Mouse (Mus musculus) layer of hippocampus, adult 18-20 months (tissue): Measurements from ENCODE around the gene Ldb2. TPM values are rescaled to one million over a fixed set of nuclear protein-coding genes. Genes with fewer than 3 reads are reported as not detected.

Source experiments
- DNase-seq, 2 experiments: peaks; one replicate each; pipeline ENCODE4 v3.0.0; 2022; ENCODE audit warnings: low spot score in 2 of 2
- long read RNA-seq: library from polyadenylated mRNA; stranded (forward); transcript quantifications from one replicate; pipeline ENCODE4 v2.0.0, GENCODE M21; 2021
- total RNA-seq, 2 experiments: library from RNA; stranded (reverse); gene quantifications; 2 replicates each; pipeline ENCODE4 v1.2.3; 2021

Ldb2 gene
- 10 to 100 TPM; 43.5 TPM for total RNA-seq
- long read RNA-seq, transcript Ldb2-201 (8 exons, 2,418 nt): major isoform, 11 of 23 reads
- long read RNA-seq, transcript Ldb2-205 (8 exons, 2,367 nt): minor isoform, 5 of 23 reads
- long read RNA-seq, partial matches to known transcripts: 0 of 23 reads
- long read RNA-seq, other reads (novel, unspliced or antisense): 7 of 23 reads

DNA sequence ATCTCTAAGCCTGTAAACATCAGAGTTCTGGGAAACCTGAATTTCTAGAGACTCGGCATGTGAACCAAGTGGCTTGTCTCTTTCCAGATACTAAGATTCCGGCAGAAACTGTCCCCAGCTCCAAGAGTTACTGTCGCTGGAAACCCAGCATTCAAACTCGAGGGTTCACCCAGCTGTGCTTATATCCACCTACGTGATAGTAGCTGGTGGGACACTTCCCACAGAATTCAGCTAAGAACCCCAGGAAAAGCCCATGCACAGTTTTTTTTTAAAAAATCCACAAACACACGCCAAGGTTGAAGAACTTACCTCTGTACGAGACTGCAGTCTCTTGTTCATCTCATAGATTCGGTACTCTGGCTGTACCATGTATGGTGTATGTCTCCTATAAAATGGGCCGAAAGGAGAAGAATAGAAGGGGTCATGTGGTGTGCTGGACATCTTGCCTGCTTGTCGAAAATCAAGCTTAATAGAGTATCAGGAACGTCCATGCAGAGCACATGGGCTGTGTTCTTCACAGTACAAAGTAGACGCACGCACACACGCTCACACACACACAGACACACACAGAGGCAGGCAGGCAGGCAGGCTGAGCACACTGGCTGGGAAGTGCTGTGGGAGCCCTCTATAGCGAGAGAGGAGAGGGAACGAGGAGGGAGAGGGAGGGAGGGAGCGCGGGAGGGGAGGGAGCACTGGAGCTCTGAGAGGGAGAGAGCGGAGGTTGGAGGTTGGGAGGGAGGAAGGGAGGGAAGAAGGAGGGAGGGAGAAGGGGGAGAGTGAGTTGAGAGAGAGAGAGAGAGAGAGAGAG, at the start of gene Ldb2:
Ldb2 (minus strand) TSS at position 628 of the 808 bp plus-strand sequence.
- peak; percentile 43 to 71 for DNase-seq

DNA sequence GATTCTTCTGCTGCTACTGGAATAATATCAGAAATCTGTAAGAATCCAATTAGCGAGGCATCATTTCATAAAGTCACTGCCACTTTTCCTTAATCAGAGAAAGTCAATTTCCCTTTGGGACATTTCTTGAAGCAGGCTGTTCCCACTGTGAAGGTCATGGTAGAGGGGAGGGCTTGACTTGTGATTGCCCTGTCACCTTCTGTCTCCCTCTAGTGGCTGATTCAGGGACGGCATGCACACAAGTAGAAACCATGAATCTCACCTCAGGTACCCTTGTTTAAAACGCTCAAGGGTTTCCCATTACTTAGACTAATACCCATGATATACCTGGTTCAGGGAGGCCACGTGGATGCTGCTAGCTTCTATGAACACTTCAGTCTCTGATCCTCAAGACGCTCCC, 31.8 kb upstream of the Ldb2 start:
- peak in 1 of 2 experiments; percentile 24 for DNase-seq

DNA sequence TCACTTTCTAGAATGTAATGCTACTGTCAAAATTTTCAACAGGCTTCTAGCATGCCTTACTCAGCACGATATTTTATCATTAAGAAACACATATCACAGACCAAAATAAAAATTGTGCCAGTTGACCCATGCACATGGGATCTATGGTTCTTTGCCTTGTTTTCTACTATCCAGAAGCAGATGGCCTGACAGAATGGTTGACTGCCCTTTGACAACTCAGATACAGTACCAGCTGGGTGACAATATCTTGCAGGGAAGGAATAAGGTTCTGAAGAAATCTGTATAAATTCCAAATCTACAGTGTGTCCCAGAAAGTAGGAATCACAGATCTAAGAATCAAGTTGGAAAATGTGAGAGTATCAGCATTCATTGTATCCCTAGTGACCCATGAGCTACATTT, 16.0 kb upstream of the Ldb2 start:
- no peak for DNase-seq

DNA sequence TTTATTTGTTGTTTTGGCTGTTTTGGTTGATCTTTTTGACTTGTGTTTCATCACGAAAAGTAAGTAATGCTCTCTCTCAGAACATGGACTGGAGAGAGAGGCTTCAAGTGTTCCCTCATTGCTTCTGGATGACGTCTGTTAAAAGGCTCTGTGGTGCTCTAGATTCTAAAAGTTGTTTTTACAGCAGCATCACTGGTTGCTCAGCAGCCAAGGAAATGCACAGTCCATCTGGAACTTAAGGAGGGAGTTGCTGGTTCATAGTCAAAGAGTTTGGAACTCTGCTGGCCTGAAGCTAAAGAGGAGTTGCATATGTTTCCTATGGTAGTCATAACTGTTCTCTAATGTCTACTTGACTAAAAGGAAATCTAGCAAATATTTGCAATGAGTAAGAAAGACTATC, 6.5 kb upstream of the Ldb2 start:
- no peak for DNase-seq

DNA sequence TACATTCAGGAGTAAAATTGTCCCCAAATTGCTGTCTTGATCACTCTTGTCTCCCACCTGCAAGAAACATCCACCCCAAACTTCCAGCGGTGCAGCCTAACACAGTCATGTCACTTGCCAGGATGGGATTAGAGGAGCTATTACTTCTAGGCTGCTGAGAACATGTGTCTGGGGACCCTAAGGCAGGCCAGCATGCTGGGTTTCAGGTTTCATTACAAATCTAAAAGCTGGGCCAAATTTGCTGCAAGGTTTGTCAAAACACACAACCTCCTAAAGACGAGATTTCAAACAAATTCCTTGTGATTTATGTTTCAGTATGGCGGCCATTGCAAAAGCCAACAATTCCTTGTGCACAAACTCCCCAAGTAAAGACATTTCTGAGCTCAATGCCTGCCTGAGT, 1.6 kb upstream of the Ldb2 start:
- no peak for DNase-seq

DNA sequence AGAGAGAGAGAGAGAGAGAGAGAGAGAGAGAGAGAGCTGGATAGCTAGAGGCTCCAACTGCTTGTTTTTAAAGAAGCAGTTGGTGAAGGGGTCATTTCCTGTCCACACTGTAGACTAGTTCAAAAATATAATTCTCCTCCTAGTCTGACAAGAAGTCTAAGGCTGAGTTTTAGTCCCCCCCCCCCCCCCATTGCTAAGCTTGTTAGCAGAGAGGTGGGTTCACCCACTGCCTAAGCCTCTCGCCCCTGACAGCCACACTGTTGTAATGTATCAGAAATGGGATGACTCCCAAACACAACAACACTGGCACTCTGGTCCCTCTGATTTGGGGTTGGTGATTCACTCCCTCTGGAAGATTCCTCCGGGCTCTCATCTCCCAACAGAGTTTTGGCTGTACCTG, 381 bp upstream of the Ldb2 start:
- DNase-seq: no peak

DNA sequence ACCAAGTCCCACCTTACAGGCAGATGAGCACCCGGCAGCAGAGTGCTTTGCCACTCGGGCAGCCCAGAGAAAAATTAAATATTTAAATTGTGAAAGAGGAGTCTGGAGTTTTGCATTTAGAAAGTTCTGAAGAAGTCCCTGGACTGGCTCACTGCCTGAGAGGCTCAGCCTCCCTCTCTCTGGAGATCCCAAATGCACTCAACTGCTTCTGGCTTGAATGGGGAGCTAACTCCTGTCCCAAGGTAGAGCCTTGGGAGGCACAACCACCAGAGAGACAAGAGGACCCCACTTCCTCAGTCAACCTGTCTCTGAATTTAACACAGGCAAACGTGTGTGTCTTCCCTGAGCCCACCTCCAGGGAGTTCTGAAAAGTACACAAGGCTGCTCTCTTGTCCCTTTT, 987 bp downstream of the Ldb2 start:
- DNase-seq: no peak

DNA sequence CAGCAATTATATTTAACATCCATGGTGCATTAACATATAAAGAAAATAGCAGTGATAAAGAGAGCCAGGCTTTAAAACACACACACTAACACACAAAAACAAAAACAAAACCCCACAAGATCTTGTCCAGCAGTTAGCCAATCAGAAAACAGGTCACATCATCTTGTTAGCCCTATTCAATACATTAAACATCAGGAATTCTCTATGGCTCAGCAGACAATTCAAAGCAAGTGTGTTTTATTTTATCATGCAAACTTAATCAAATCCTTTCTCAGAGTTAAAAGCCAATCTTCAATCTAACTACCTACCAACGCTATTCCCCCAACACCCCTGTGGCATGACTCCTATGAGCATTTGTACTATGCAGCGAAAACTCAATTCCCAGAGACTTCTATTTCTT, 1.4 kb downstream of the Ldb2 start:
- no peak for DNase-seq

DNA sequence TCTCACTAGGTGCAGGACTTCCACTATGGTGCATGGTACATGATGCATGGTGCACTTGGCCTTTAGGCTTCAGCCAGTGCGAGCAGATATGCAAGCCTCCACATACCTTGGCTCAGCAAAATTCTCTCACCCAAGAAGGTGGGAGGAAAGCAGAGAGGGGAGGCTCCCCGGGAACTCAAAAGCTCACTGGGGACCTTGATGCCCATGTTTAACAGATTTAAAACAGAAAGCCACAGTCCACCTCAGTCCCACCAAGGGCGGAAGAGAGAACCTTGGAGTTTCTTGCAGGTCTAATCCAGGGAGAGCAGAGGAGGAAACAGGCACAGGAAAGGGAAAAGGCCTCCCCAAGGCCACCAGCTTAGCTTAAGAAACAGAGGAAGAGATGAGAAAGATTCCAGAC, 14.9 kb downstream of the Ldb2 start:
- DNase-seq: no peak

DNA sequence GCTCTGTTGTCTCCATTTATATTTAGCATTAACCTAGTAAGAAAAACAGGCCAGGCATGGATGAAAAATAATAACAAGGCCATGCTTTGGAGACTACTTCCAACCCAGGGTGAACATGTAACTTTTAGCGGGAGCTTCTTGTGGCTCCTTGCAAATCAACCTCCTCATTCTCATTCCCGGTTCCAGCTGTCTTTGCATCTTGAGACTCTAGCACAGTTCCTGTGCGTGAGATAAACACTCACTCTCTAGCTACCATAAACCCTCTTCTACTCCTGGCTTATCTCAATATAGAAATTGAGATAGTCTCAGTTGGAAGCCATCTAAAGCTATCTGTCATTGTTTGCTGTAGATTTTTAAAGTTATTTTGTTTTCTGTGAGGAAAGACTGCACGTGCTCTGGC, 20.1 kb downstream of the Ldb2 start:
- DNase-seq: no peak

DNA sequence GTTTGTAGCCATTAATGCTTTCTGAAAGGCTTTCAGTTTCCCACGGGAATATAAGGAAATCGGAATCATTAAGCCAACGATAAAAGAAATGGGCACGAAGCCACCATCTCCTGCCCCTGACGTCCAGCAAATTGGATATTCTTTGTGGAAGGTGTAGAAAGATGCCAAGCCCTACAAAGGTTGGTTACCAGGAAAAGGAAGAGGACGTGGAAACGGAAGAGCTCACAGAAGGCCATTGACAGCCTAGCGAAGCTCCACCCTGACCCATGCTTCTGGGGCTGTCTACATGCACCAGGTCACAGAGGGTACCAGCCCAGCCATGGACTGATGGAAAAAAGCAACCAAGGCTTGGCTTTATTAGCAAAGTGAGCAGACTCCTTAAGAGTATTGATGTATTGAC, 31.0 kb downstream of the Ldb2 start:
- no peak for DNase-seq

DNA sequence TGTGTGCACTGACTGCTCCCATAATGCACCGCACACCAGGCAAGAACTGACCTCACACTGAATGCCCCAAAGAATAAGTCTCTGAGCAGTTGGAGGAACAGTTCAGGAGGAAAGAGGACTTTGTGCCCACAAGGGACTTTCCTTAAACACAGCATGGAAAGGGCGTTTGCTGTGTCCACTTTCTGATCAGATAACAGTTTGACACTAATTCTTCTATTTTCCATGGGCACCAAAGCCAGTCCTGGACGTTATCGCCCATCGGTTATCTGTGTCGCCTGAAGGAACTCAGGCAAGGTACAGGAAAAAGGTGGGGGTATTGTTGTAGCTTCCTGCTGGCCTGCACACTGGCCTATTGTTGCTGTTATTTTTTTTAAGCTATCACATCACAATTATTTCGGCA, 34.6 kb downstream of the Ldb2 start:
- DNase-seq: no peak

DNA sequence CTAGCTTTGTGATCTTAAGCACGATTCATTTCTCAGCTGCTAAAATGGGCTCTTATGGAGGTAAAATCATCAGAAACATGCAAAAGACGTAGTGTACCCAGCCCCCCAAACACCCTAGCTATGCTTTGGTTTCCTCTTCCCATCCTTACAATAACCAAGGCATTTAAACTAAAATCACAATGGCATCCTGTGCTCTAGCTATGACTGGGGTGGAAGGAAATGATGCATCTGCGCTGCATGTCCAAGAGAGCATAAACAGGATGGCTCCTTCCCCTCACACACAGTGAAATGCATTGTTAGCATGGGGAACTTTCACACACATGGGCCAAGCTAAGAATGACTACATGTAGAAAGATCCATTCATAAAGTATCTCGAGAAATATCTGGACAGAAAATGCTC, 40.3 kb downstream of the Ldb2 start:
- DNase-seq: no peak

DNA sequence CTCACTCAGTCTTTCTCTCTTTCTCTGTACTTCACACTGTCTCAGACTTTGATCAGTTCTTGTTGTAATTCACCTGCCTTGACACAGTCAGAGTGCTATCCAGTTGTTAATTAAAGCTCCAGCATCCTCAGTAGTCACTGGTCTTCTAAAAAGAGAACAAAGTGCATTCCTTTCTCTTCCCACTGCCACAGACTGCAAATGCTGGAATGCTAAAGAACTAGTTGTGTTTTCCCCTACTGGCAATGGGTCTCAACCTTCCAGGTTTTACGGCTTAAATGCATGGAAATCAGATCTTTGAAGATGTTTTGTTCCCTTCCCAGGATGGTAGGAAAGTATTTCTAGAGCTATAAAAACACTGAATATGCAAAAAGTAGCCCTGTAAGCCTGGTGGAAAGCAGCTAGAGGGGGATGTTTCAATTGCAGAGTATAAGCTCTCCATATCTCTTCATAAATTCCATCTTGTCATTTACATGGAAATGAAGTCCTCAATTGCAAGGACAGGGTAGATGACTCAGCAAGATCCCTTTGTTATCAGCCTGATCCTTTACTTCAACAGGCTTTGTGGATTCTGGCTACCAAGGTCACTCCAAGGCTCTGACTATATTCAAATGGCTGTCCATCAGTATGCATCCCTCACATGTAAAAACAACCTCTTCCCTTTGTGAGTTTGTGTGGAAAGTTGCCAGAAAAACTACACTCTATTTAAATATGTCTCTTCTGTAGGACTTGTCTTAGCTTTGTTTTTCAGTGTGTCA, 45.1 kb downstream of the Ldb2 start:
- DNase-seq: no peak

DNA sequence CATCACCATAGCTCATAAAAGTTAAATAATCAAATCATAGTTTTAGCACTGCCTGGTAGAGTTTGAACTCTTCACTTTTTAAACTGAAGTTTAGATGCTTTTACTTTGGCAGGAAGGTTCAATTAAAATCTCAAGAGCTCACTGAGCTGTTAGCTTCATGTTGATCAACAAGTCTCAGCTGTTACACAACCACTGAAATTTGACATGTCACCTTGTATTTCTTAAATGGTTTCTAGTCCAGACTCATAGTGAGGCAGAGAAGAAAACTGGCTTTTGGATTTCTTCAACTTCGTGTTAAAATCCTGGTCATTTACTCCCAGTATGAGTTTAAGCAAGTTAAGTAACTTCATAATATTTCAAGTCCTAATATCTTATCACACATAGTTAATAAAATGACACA, 53.8 kb downstream of the Ldb2 start:
- DNase-seq: no peak

DNA sequence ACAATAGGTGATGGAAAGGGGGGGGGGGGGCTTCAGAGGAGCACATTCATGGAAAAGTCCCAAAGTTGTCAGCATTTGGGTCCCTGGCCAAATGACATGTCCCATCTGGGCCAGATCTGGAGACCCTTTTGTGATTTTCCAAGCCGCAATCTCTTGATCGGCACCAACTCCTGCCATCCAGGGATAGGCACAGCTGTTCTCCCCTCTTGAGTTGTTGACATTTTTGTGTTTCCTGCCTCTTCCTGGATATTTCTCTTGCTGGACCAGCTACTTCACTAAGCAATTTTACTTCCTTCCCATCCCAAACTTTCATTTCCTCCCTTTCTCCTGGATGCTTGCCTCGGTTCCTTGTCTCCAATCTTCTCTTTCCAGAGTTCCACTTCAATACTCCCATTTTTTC, 63.1 kb downstream of the Ldb2 start:
- no peak for DNase-seq

DNA sequence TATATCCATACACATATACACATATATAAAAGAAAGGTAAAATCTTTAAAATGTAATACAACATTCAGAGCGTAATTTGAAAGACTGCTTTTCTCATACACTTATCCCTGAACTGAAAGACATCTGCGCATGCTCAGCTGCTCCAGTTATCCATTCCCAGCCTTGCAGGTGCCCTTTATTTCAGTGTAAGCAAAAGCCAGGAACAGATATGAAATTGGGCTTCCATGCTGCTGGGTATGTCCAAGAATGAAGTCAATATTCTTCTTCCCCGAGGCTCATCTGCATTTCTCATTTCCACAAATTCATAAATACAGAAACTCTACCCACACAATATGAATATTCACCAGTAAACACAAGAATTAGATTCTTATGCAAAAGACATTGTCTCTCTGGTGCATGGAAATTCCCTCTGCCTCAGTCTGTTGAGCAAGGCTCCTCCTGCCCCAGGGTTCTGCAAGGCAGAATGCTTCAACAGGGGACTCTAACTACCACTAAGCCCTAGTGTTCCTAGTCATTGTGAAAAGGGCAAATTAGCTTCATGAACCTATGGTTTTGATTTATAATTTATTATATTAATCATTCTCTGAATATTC, 65.3 kb downstream of the Ldb2 start:
- DNase-seq: peak; percentile 25 to 55

DNA sequence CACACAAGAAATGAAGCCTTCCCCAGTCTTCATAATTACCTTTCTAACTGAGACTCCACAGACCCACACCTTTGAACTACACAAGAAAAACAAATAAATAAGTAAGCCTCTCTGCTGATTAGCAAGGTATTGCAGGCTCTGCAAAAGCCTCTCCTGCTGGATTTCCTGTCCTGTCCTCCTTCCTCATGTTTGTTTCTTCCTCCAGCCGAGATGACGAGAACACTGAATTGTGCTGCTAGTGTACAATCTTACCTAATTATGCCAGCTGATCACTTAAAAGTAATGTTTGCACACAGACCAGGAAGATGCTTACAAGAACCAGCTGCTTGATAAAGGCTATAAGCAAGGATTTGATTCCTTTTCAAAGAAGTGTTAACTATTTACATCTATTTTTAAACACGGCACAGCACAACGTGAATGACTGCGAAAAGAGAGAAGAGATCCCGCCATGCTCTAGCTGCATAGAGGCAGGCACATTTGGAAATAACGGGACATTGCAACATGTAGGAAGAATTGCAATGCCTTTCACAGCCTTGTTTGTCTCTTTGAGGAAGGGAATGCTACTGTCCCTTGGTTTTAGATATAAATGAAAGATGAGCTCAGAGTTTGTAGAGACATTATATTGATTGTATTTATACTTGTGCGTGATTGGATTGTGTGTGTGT, 69.7 kb downstream of the Ldb2 start:
- DNase-seq: no peak

DNA sequence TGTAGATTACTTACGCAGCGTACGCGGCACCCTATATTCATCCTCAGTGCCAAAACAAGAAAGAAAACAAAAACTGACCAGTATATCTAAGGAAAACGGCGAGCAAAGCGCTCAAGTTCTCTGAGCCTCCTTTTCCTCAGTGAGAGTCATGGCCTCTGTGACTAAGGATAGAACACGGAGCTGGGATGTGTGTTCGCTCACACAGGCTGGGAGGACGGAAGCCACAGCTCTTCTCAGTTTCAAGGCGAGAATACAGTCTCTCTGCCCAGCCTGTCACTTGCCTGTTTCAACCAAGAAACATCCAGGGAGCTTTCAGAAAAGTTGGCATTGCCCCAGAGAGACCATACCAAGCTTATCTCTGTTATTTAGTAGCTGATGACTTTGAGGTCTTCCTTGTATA, 71.5 kb downstream of the Ldb2 start:
- DNase-seq: no peak

DNA sequence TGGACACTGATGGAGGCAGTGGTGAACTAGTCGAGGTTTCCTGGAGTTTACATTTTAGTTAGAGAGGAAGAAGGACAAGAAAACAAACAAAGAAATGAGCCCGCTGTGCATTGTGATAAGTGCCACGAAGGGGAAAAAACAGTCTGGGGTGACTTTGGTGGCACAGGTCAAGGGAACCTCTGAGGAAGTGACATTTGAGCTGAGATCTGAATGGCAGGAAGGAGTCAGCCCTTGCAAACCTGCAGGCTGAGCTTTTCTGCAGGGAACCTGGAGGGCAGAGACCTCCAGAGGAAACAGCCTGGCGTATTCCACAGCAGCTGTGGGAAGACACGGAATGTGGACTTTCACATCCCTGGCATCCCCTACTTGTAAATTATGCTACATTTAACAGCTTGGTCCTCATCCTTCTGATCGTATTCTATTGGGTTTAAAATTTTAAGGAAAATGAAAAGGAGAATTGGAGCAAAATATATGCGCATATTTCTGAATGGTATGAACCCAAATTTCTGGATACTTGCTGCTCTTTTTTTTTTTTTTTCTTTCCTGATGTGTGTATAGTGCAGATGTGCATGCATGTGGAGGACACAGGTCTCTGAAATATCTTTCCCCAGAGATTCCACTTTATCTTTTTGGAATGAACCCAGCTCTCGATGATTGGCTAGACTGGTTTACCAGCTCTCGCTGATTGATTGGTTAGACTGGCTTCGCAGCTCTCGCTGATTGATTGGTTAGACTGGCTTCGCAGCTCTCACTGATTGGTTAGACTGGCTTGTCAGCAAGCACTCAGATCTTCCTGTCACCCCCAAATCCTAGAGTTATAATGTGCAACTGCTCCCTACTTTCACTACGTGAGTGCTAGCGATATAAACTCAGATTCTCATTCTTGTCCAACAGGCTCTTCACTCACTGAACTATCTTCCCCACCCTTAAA, 72.7 kb downstream of the Ldb2 start:
- DNase-seq: no peak
